Mouse (Mus musculus) right cerebral cortex, adult 18-20 months (tissue): ENCODE results near the gene Nusap1.
"Not testable (repeated sequence)": the region's sequence is repeated elsewhere in the genome, so short reads cannot be mapped to it uniquely, and the experiment has no call there.

Source experiments
- DNase-seq: peaks from one replicate; pipeline ENCODE4 v3.0.0; 2022; ENCODE audit warnings: mixed read lengths

Gene Nusap1

DNA sequence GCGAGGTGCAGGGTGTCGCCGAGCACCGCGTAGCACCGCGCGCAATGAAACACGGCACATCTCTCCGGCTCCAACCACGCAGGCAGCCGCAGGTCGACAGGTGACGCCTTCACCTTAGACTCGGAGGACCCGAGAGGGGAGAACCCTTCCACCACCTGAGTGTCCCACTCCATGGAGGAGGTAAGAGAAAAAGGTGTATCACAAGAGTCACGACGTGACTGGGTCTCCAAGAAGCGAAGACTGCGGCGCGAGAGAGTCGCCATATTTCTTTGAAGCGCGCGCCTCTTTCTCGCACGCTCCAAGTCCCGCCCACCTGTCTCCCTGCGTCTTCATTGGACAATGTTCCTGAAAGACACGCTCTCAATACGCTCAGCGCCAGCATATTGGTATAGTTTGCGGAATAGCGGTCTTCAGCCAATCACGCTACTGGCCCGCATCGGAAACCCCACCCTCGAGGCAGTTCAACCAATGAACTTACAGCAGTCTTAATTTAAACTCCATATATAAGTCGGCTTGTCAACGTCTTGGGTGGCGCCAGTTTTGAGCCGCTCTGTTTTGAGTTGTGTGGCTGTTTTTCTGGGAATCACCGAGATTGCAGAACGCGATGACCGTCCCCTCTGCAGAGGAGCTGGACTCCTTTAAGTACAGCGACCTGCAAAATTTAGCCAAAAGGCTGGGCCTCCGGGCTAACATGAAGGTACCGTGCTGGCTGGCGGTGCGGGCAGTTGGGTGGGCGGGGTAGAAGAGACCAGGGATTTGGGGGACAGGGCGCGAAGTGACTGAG lies at the start of gene Nusap1, which contains the start of gene Oip5:
Gene Nusap1 (plus strand): TSS at position 100 of the 784 bp plus-strand sequence.
Gene Oip5 (minus strand): TSS at position 271 of the 784 bp plus-strand sequence.
- DNase-seq, result peak; percentile 95

GRCm38 (mm10) chr2:119572471-119572870 lies 45.6 kb upstream of the Nusap1 start:
- no peak for DNase-seq

- no peak for DNase-seq
These were observed 36.5 kb upstream of the Nusap1 start for GRCm38 (mm10) chr2:119581571-119581970.

DNA sequence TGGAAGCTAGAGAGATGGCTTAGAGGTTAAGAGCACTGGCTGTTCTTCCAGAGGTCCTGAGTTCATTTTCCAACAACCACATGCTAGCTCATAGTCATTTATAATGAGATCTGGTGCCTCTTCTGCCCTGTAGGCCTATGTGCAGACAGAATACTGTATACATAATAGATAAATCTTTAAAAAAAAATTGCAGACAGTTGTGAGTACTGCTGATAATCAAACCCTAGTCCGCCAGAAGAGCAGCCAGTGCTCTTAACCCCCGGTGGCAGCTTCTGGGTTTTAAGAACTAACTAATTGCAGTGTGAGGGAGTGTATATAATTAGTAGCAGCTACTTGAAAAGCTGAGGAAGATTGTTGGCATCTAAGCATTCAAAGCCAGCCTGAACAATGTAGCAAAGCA lies 34.7 kb upstream of the Nusap1 start:
- DNase-seq, result no peak

DNA sequence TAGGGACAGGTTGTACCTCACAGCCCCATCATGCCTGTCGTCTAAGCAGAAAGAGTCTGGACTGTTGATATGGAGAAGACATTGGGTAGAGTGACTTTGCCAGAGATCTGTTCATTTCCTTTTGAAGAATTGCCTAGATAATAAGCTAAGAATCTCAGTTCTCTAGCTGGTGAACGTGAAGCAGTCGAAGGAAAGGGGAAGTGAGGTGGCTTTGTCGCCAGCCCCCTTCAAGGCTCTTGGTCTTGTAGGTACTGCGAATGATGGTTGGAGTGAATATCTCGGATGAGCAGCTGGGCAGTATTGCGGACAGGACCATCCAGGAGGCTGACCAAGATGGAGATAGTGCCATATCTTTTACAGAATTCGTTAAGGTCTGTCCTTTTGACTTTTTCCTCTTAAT lies 33.8 kb upstream of the Nusap1 start:
- no peak for DNase-seq

GRCm38 (mm10) chr2:119587383-119587782 lies 30.7 kb upstream of the Nusap1 start:
- no peak for DNase-seq

GRCm38 (mm10) chr2:119591247-119591646 lies 26.9 kb upstream of the Nusap1 start:
- DNase-seq, result no peak

GRCm38 (mm10) chr2:119593765-119594112 lies 24.4 kb upstream of the Nusap1 start:
- DNase-seq, result no peak

GRCm38 (mm10) chr2:119594113-119594981 lies 23.8 kb upstream of the Nusap1 start:
- DNase-seq, result peak; percentile 98

DNA sequence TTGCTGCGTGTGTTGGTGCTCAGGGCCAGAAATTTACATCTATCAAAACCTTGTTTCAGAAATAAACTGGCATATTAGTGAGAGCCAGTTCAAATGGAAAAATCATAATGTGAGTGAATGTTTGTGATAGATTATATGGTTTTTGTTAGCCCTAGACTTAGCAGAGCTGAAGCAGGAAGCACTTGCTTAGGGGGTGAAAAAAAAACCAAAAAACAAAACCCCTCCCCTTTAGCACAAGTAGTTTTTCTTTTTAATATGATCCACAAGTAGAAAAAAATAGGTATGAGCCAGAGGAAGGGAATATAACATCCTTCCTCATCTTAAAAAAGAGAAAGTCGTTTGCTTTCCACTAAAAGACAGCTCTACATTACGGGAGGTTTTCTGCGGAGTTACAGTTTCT lies 22.8 kb upstream of the Nusap1 start:
- DNase-seq, result no peak

DNA sequence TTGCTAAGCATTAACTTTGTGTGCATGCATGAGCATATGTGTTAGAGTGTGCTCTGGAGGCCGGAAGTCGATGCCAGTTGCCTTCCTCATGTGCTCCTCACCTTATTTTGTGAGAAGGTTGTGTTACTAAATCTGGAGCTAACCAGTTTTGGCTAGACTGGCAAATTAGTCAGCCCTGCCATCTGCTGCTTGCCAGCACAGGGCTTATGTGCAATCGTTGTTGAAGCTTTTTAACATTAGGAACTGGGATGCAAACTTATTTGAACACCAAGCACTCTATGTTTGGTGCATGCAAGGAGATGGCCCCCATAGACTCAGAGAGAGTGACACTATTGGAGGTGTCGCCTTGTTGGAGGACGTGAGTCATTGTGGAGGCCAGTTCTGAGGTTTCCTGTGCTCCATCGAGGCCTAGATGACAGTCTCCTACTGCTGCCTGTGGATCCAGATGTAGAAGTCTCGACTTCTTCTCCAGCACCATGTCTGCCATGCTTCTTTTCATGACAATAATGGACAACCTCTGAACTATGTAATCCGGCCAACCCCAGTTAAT lies 21.2 kb upstream of the Nusap1 start:
- DNase-seq, result peak; percentile 59

GRCm38 (mm10) chr2:119601027-119601426 lies 17.1 kb upstream of the Nusap1 start:
- peak; percentile 24 for DNase-seq

DNA sequence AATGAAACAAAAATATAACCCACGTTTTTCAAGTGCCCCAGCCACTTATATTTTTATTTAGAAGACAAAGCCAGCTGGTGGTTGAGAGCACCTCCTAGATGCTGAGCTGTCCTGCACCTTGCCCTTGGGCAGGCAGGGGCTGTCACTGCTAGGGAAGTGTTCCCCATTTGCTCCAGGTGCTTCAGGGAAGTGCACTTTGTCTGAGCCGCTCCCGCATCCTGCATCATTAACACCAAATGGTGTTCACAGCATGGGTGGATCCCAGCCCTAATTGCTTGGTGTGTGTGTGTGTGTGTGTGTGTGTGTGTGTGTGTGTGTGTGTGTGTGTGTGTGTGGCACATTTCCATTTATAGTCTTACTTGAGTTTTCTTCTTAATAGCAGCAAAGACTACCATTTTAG lies 16.5 kb upstream of the Nusap1 start:
- DNase-seq, result not testable (repeated sequence)

GRCm38 (mm10) chr2:119602488-119602887 lies 15.6 kb upstream of the Nusap1 start:
- no peak for DNase-seq

GRCm38 (mm10) chr2:119603909-119604308 lies 14.2 kb upstream of the Nusap1 start:
- DNase-seq, result no peak

- no peak for DNase-seq
These were observed 12.6 kb upstream of the Nusap1 start for GRCm38 (mm10) chr2:119605361-119605973.

- no peak for DNase-seq
These were observed 11.1 kb upstream of the Nusap1 start for GRCm38 (mm10) chr2:119607023-119607422.

DNA sequence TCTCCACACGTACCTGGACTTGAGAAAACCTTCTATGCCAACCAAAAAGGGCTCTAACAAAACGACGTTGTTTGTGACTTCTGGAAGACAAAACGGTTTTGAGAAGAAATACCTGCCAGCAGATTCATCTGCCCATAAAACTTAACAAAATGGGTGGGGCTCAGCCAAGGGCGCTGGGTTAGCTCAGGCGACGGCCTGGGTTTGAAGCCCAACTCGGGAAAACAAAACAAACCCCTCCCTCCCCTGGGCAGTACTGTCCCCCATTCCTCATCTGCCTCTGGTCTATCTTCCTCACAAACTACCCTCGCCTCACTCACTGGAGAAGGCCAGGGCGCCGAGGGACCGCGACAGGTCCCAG lies 278 bp upstream of the Nusap1 start:
- DNase-seq, result no peak

DNA sequence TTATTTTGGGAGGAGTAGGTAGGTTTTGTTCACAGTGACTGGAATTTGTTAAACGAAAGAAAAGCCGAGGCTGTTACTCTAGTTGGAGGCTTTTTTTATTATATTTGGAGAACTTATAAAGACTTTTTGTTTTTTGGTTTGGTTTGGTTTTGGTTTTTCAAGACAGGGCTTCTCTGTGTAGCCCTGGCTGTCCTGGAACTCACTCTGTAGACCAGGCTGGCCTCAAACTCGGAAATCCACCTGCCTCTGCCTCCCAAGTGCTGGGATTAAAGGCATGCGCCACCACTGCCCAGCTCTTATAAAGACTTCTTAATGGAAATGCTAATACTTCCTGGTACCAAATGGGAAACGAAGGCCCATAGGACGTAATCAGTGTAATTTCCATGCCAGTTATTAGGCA lies 904 bp downstream of the Nusap1 start:
- DNase-seq, result not testable (repeated sequence)

- DNase-seq, result no peak
These were observed 3.2 kb downstream of the Nusap1 start for GRCm38 (mm10) chr2:119621302-119621701.

DNA sequence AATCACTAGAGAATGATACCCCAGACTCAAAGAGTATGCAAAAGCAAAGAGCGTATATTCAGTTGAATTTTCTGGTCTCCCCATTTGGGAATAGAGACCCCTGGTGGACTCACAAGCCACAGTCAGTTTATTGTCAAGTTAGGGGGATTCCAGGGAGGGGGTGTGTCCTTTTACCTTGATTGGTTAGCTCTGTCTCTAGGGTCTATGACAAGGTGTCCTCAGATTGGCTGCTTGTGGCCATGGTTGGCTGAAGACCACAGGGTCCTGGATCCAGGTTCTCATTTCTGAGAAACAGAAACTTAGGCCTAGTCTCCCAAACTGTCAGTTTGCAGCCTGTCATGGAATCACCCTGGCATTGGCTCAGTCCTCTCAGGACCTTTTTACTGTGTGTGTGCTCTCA lies 18.7 kb downstream of the Nusap1 start:
- no peak for DNase-seq

DNA sequence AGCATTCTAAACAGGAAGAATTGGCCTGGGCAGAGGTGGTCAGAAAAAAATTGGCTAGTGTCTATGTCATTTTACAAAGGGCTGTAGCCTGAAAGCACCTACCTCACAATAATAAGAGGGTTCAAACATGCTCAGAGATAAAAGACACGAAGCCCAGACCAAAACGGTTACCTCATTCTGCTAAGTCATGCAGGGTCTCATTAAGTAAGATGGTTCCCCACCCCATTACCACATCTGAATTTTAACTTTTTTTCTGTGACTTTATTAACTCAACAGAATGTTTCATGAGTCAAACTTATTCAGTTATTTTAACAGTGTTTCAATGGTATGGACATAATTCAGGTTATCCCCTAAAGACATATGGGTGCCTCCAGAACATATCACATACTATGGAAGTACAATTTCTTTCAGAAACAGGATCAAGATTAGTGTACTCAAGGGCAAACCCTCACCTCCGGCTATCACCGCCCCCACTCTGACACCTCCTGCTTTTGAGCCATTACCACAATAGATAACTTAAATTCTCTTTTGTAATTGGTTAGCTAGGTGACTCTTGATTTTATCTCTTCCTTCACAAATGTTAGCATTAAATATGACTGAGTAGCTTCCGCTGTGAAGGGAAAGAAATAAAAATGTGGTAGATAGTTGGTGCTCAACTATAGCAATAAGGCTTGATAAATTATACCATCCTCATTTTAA lies 23.3 kb downstream of the Nusap1 start:
- DNase-seq, result no peak

DNA sequence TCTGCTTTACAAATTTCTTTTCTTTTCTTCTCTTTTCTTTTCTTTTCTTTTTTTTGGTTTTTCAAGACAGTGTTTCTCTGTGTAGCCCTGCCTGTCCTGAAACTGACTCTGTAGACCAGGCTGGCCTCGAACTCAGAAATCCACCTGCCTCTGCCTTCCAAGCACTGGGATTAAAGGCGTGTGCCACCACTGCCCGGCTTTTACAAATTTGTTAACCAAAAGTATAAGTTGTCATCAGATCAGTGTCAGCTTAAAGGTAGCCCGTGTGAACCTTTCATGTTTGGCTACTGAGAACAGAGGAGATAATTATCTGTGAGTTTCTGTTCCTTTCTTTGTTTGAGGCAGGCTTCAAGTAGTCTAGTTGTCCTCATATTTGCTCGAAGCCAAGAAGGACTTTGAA lies 26.2 kb downstream of the Nusap1 start:
- DNase-seq, result no peak
